21 mouse cellular contexts compared by ENCODE assay signal in genomic region chr15:8832970-8833369, GRCm38 (mm10).
DNase-seq lines count a peak whose midpoint lies in the region; ATAC-seq lines count a peak whose summit lies in the region.
"Had no signal": no experiment of that assay in that cellular context is flagged by ENCODE, and none has a peak within 500 bp of the region (broad histone marks: within the 10 kb centered on the region; RNA-seq: fewer than 3 reads in every experiment).

No protein-coding gene starts in this region.

- peak overlapping the region; percentile 57; the same call in 1 of the 2 replicates for H3K27ac ChIP-seq in embryonic facial prominence, embryonic 13.5 days
- no peak overlapping the region for H3K27ac ChIP-seq in embryonic facial prominence, embryonic 10.5 days (replicated peaks)
- H3K27ac ChIP-seq in hindbrain, embryonic 14.5 days = no peak overlapping the region
- H3K27ac ChIP-seq: gastrocnemius, adult 2 months; heart, embryonic 10.5 days; intestine, embryonic 15.5 days; macrophage; neural tube, embryonic 15.5 days had no signal

- H3K27me3 ChIP-seq in embryonic facial prominence, embryonic 13.5 days = no peaks in the 10 kb centered on the region
- H3K27me3 ChIP-seq in embryonic facial prominence, embryonic 10.5 days (replicated peaks; ENCODE audit: low read depth, poor library complexity, severe bottlenecking) = no peaks in the 10 kb centered on the region
- H3K27me3 ChIP-seq in hindbrain, embryonic 14.5 days (ENCODE audit: control insufficient read depth, insufficient read depth, low read length) = no peaks in the 10 kb centered on the region
- H3K27me3 ChIP-seq: intestine, embryonic 15.5 days; neural tube, embryonic 15.5 days; Patski had no signal

- WGBS in embryonic facial prominence, embryonic 13.5 days = 29% methylated on average over 1 of the region's 1 CpGs
- WGBS in embryonic facial prominence, embryonic 10.5 days = 44% methylated on average over 1 of the region's 1 CpGs
- 80% methylated on average over 1 of the region's 1 CpGs for WGBS in hindbrain, embryonic 14.5 days

- no peaks in the 10 kb centered on the region for H3K36me3 ChIP-seq in embryonic facial prominence, embryonic 13.5 days
- no peaks in the 10 kb centered on the region for H3K36me3 ChIP-seq in embryonic facial prominence, embryonic 10.5 days (replicated peaks)
- no peaks in the 10 kb centered on the region for H3K36me3 ChIP-seq in hindbrain, embryonic 14.5 days (replicated peaks; ENCODE audit: control insufficient read depth, insufficient read depth)
- H3K36me3 ChIP-seq: heart, embryonic 10.5 days; intestine, embryonic 15.5 days; neural tube, embryonic 15.5 days had no signal

- no peak for DNase-seq in embryonic facial prominence, embryonic 10.5 days (ENCODE audit: low spot score)
- peak; percentile 52 for DNase-seq in testis, postnatal 10 days (ENCODE audit: low spot score)
- DNase-seq in testis, postnatal 14 days (ENCODE audit: low spot score) = no peak
- peak; percentile 20 for DNase-seq in cerebellum, adult 8-10 months
- no peak for DNase-seq in hindbrain, embryonic 14.5 days (ENCODE audit: low spot score)
- DNase-seq in lung, postnatal 10 days = no peak
- DNase-seq: adrenal gland, adult 8-10 months; B cell, adult 2 months; gastrocnemius, adult 2 months; kidney, adult 8-10 months; kidney, postnatal 10 days; right cerebral cortex, postnatal 25 days; thymus, adult 2 months had no signal

- no peak for ATAC-seq in embryonic facial prominence, embryonic 13.5 days (ENCODE audit: insufficient number of reproducible peaks, insufficient read depth, low FRiP score, low TSS enrichment, low read depth)
- ATAC-seq in hindbrain, embryonic 14.5 days (ENCODE audit: low FRiP score) = no peak
- ATAC-seq: forebrain, embryonic 14.5 days; hindbrain, embryonic 16.5 days; intestine, embryonic 15.5 days; Patski had no signal

- H3K4me3 ChIP-seq in embryonic facial prominence, embryonic 13.5 days = no peak overlapping the region
- H3K4me3 ChIP-seq in embryonic facial prominence, embryonic 10.5 days = no peak overlapping the region
- no peak overlapping the region for H3K4me3 ChIP-seq in hindbrain, embryonic 14.5 days (replicated peaks; ENCODE audit: low read length)
- H3K4me3 ChIP-seq: gastrocnemius, adult 2 months; heart, embryonic 10.5 days; intestine, embryonic 15.5 days; neural tube, embryonic 15.5 days had no signal

- no peak overlapping the region for H3K9ac ChIP-seq in embryonic facial prominence, embryonic 13.5 days
- no peak overlapping the region for H3K9ac ChIP-seq in hindbrain, embryonic 14.5 days
- H3K9ac ChIP-seq: intestine, embryonic 15.5 days; neural tube, embryonic 15.5 days had no signal

- peaks cover 17% of the 10 kb centered on the region for H3K4me1 ChIP-seq in embryonic facial prominence, embryonic 13.5 days
- peaks cover 12% of the 10 kb centered on the region for H3K4me1 ChIP-seq in embryonic facial prominence, embryonic 10.5 days
- 0 out of 2 replicates have a peak, but pooled peaks cover 5% of the 10 kb centered on the region for H3K4me1 ChIP-seq in hindbrain, embryonic 14.5 days (replicated peaks; ENCODE audit: control insufficient read depth, insufficient read depth, low read length)
- H3K4me1 ChIP-seq: heart, embryonic 10.5 days; intestine, embryonic 15.5 days had no signal

- H3K9me3 ChIP-seq in embryonic facial prominence, embryonic 13.5 days = no peaks in the 10 kb centered on the region
- no peaks in the 10 kb centered on the region for H3K9me3 ChIP-seq in embryonic facial prominence, embryonic 10.5 days
- H3K9me3 ChIP-seq in hindbrain, embryonic 14.5 days (ENCODE audit: control insufficient read depth, low read length) = no peaks in the 10 kb centered on the region
- H3K9me3 ChIP-seq: heart, embryonic 10.5 days; intestine, embryonic 15.5 days; neural tube, embryonic 15.5 days had no signal

- H3K4me2 ChIP-seq in embryonic facial prominence, embryonic 13.5 days = no peak overlapping the region
- H3K4me2 ChIP-seq in hindbrain, embryonic 14.5 days (replicated peaks) = no peak overlapping the region
- H3K4me2 ChIP-seq: intestine, embryonic 15.5 days; neural tube, embryonic 15.5 days had no signal

Comparison
In these comparisons a context has a peak if more than half of its experiments do, and no peak if none do; other contexts are left out.
1. DNase-seq: peak in testis, postnatal 10 days (single experiment) and cerebellum, adult 8-10 months (single experiment); none in embryonic facial prominence, embryonic 10.5 days (single experiment), testis, postnatal 14 days (single experiment), hindbrain, embryonic 14.5 days (single experiment) and lung, postnatal 10 days (single experiment).